Mouse (Mus musculus) thymus, adult 2 months (tissue): ENCODE data around the gene Ssh2.

ENCODE experiments used
- CTCF ChIP-seq: fragments of 200-500 bp; IDR thresholded peaks from 2 replicates; pipeline ENCODE4 v1.5.1; 2012; ENCODE audit warnings: mild to moderate bottlenecking, control low read depth, low read length, moderate library complexity, borderline replicate concordance; ENCODE audit not compliant: control insufficient read depth, poor library complexity, insufficient read depth; ENCODE audit errors: extremely low read depth
- POLR2A ChIP-seq: fragments of 200-500 bp; IDR thresholded peaks from 2 replicates; pipeline ENCODE4 v1.6.1; 2012; ENCODE audit warnings: mild to moderate bottlenecking, low read length, control low read depth, moderate library complexity; ENCODE audit not compliant: control insufficient read depth, poor library complexity, insufficient read depth; ENCODE audit errors: extremely low read depth

DNA sequence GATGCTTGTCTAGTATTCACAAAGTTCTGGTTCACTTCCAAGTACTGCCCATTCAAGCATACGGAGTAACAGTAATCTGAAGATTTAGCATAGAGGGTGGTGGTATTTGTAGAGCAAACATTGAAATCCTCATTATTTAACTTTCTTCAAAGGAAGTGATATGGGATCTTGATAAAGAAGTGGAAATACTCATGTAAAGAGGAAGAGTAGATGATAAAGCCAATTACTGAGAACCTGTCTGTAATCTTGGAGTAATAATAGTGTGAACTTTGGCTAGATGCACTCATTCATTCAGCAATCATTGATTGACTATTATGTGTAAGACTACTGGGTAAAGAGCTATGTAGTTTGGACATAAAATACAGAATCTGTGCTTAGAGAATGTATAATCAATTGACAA is 64.1 kb downstream of the Ssh2 start:
- TF ChIP-seq CTCF = no peak
- no peak for TF ChIP-seq POLR2A
